Mouse (Mus musculus) bone marrow macrophage, adult 2 months (primary cell): ENCODE measurements around the gene Tacr2. TPM values are rescaled to one million over a fixed set of nuclear protein-coding genes. Genes with fewer than 3 reads are reported as not detected.

ENCODE experiments used
- H3K27ac ChIP-seq: 2 replicates; pipeline ENCODE4 v1.5.1; 2012; ENCODE audit warnings: low read depth, low read length; ENCODE audit not compliant: insufficient read depth
- H3K4me1 ChIP-seq: 2 replicates; pipeline ENCODE4 v1.6.1; 2012; ENCODE audit warnings: low read length; ENCODE audit not compliant: control insufficient read depth, insufficient read depth
- H3K4me3 ChIP-seq: 2 replicates; pipeline ENCODE4 v1.5.1; 2012; ENCODE audit warnings: mild to moderate bottlenecking, low read length, moderate library complexity; ENCODE audit not compliant: insufficient read depth
- CTCF ChIP-seq: IDR thresholded peaks from 2 replicates; pipeline ENCODE4 v1.5.1; 2012; ENCODE audit warnings: low read depth, mild to moderate bottlenecking, low read length, moderate library complexity
- POLR2A ChIP-seq: IDR thresholded peaks from 2 replicates; pipeline ENCODE4 v1.6.1; 2012; ENCODE audit warnings: mild to moderate bottlenecking, low read depth, low read length, borderline replicate concordance
- polyA plus RNA-seq: library from polyadenylated mRNA; stranded (reverse); fragments of >200 nt; gene quantifications from 2 replicates; pipeline ENCODE4 v1.2.4, GENCODE M21; 2012; ENCODE audit not compliant: missing spikeins, insufficient read depth, insufficient read length

Tacr2 gene
- polyA plus RNA-seq: not detected in 2 replicates

GRCm38 (mm10) chr10:62252000-62252488, at the start of gene Tacr2:
Tacr2 (plus strand) TSS chr10:62252438.
- H3K4me1 ChIP-seq: no peaks in the 10 kb centered on the region
- no peak within 1 kb of the TSS for H3K4me3 ChIP-seq
- H3K27ac ChIP-seq: no peak within 1 kb of the TSS
- TF ChIP-seq POLR2A (no peak), CTCF (no peak)

GRCm38 (mm10) chr10:62202574-62202973, 49.7 kb upstream of the Tacr2 start:
- H3K4me1 ChIP-seq: no peaks in the 10 kb centered on the region
- TF ChIP-seq CTCF: no peak
- TF ChIP-seq POLR2A: no peak
- no peak overlapping the region for H3K4me3 ChIP-seq
- no peak overlapping the region for H3K27ac ChIP-seq

GRCm38 (mm10) chr10:62208241-62208896, 43.9 kb upstream of the Tacr2 start:
- H3K27ac ChIP-seq: no peak overlapping the region
- no peak overlapping the region for H3K4me3 ChIP-seq
- TF ChIP-seq POLR2A (no peak), CTCF (no peak)
- no peaks in the 10 kb centered on the region for H3K4me1 ChIP-seq

GRCm38 (mm10) chr10:62211310-62211709, 40.9 kb upstream of the Tacr2 start:
- Histone ChIP-seq H3K4me3 (no peak overlapping the region), H3K4me1 (no peaks in the 10 kb centered on the region), H3K27ac (no peak overlapping the region)
- TF ChIP-seq CTCF (no peak), POLR2A (no peak)

- no peak overlapping the region for H3K4me3 ChIP-seq
- TF ChIP-seq POLR2A (no peak), CTCF (no peak)
- no peak overlapping the region for H3K27ac ChIP-seq
- no peaks in the 10 kb centered on the region for H3K4me1 ChIP-seq
These were observed 37.0 kb upstream of the Tacr2 start for GRCm38 (mm10) chr10:62215169-62215616.

GRCm38 (mm10) chr10:62215633-62216032, 36.6 kb upstream of the Tacr2 start:
- no peak overlapping the region for H3K4me3 ChIP-seq
- TF ChIP-seq POLR2A (no peak), CTCF (no peak)
- no peaks in the 10 kb centered on the region for H3K4me1 ChIP-seq
- H3K27ac ChIP-seq: no peak overlapping the region

- Histone ChIP-seq H3K4me3 (no peak overlapping the region), H3K27ac (no peak overlapping the region), H3K4me1 (no peaks in the 10 kb centered on the region)
- TF ChIP-seq POLR2A: no peak
- TF ChIP-seq CTCF: no peak
These were observed 35.6 kb upstream of the Tacr2 start for GRCm38 (mm10) chr10:62216595-62216994.

GRCm38 (mm10) chr10:62217196-62217595, 35.0 kb upstream of the Tacr2 start:
- Histone ChIP-seq H3K4me3 (no peak overlapping the region), H3K27ac (no peak overlapping the region), H3K4me1 (no peaks in the 10 kb centered on the region)
- TF ChIP-seq POLR2A (no peak), CTCF (no peak)

GRCm38 (mm10) chr10:62218044-62218788, 34.0 kb upstream of the Tacr2 start:
- Histone ChIP-seq H3K4me1 (no peaks in the 10 kb centered on the region), H3K4me3 (no peak overlapping the region), H3K27ac (no peak overlapping the region)
- TF ChIP-seq CTCF (no peak), POLR2A (no peak)

GRCm38 (mm10) chr10:62218789-62219172, 33.5 kb upstream of the Tacr2 start:
- no peaks in the 10 kb centered on the region for H3K4me1 ChIP-seq
- TF ChIP-seq CTCF (no peak), POLR2A (no peak)
- H3K27ac ChIP-seq: no peak overlapping the region
- H3K4me3 ChIP-seq: no peak overlapping the region
